Comparison of ENCODE assay signal across 26 mouse cellular contexts in the genomic region with DNA sequence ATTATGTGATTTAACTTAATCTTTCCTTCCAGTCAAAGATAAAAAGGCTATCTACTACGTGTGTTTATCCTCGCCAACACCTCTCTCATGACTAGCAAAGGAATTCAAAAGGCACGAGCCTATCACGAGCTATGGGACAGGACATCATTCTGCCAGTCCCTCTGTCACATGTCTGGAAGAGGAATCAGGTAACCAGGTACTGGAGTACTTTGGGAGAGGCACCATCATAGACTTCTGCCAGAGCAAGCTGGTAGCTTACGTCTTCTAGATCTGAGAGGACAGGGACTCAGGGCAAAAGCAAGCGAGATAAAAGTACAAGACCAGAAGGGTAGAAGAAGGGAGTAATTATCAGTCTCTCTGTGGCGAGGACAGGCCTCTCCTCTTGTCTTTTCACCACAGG.
"Had no signal": no experiment of that assay in that cellular context is flagged by ENCODE, and none has a peak within 500 bp of the region (broad histone marks: within the 10 kb centered on the region; RNA-seq: fewer than 3 reads in every experiment).

No protein-coding gene starts in this region.

- H3K4me3 ChIP-seq: embryonic facial prominence, embryonic 10.5 days; embryonic facial prominence, embryonic 12.5 days; embryonic facial prominence, embryonic 13.5 days; embryonic facial prominence, embryonic 15.5 days; erythroblast, embryonic 14.5 days; forebrain, embryonic 10.5 days; forebrain, embryonic 12.5 days; forebrain, embryonic 13.5 days; forebrain, embryonic 15.5 days; gastrocnemius, adult 2 months; heart, embryonic 10.5 days had no signal

- H3K27me3 ChIP-seq: embryonic facial prominence, embryonic 12.5 days; embryonic facial prominence, embryonic 13.5 days; embryonic facial prominence, embryonic 15.5 days; forebrain, embryonic 12.5 days; forebrain, embryonic 13.5 days; forebrain, embryonic 15.5 days had no signal

- ATAC-seq: forebrain, embryonic 13.5 days; forebrain, embryonic 14.5 days; forebrain, embryonic 15.5 days; forebrain, embryonic 16.5 days; forebrain, postnatal 0 days had no signal

- H3K4me2 ChIP-seq: embryonic facial prominence, embryonic 12.5 days; embryonic facial prominence, embryonic 13.5 days; embryonic facial prominence, embryonic 15.5 days; forebrain, embryonic 12.5 days; forebrain, embryonic 13.5 days; forebrain, embryonic 15.5 days had no signal

- H3K9me3 ChIP-seq: embryonic facial prominence, embryonic 10.5 days; embryonic facial prominence, embryonic 12.5 days; embryonic facial prominence, embryonic 13.5 days; embryonic facial prominence, embryonic 15.5 days; forebrain, embryonic 10.5 days; forebrain, embryonic 12.5 days; forebrain, embryonic 13.5 days; forebrain, embryonic 15.5 days; heart, embryonic 10.5 days had no signal

- DNase-seq: cerebellum, adult 2 months; cerebellum, adult 8-10 months; cerebellum, adult 9-10 months; cerebellum, adult 9-11 months; cerebellum, postnatal 14 days; cerebellum, postnatal 25 days; cerebellum, postnatal 36 days; embryo, embryonic 11 days; forebrain, postnatal 0 days; gastrocnemius, adult 2 months; gastrocnemius, postnatal 10 days; gastrocnemius, postnatal 14 days; gastrocnemius, postnatal 25 days; gastrocnemius, postnatal 36 days had no signal

- H3K27ac ChIP-seq: embryonic facial prominence, embryonic 10.5 days; embryonic facial prominence, embryonic 12.5 days; embryonic facial prominence, embryonic 13.5 days; embryonic facial prominence, embryonic 15.5 days; forebrain, embryonic 10.5 days; forebrain, embryonic 12.5 days; forebrain, embryonic 13.5 days; forebrain, embryonic 15.5 days; heart, embryonic 10.5 days had no signal

- H3K36me3 ChIP-seq: embryonic facial prominence, embryonic 10.5 days; embryonic facial prominence, embryonic 12.5 days; embryonic facial prominence, embryonic 13.5 days; embryonic facial prominence, embryonic 15.5 days; forebrain, embryonic 10.5 days; forebrain, embryonic 12.5 days; forebrain, embryonic 15.5 days; heart, embryonic 10.5 days had no signal

- H3K4me1 ChIP-seq: embryonic facial prominence, embryonic 10.5 days; embryonic facial prominence, embryonic 12.5 days; embryonic facial prominence, embryonic 13.5 days; embryonic facial prominence, embryonic 15.5 days; forebrain, embryonic 10.5 days; forebrain, embryonic 12.5 days; forebrain, embryonic 13.5 days; forebrain, embryonic 15.5 days; heart, embryonic 10.5 days had no signal

- H3K9ac ChIP-seq: embryonic facial prominence, embryonic 12.5 days; embryonic facial prominence, embryonic 13.5 days; embryonic facial prominence, embryonic 15.5 days; forebrain, embryonic 12.5 days; forebrain, embryonic 13.5 days; forebrain, embryonic 15.5 days; forebrain, postnatal 0 days had no signal
